Mouse (Mus musculus) right cerebral cortex, postnatal 14 days (tissue): ENCODE measurements around the gene Sox9.

Source experiments
- DNase-seq: peaks from one replicate; pipeline ENCODE4 v3.0.0; 2022

Sox9 gene

DNA sequence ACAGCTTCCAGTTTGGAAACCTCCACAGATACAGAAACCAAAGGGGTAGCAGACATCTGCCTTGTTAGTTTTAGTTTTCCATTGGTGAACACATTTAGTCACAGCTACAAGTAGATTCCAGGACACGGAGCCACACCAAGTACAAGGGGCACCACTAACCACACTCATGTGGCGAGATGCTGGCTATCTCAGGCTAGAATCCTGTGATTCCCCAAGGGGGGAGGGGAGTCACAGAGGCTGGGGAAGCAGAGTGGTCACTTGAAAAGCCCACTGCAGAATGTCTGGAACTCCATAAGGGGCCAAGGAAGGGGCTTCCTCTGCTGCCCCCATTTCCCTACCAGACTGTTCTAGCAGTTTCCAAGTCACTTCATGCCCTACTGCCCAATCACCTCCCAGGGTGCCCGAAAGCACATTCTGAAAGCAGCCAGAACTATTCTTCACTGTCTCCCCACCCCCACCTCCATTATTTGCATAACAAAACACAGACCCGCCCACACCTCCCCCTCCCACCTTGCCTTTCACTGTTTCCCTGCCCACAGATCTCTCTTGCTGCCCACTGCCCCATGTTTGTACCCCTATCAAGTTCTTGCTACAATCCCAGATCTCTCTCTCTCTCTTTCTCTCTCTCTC lies 19.3 kb downstream of the Sox9 start:
- no peak for DNase-seq

DNA sequence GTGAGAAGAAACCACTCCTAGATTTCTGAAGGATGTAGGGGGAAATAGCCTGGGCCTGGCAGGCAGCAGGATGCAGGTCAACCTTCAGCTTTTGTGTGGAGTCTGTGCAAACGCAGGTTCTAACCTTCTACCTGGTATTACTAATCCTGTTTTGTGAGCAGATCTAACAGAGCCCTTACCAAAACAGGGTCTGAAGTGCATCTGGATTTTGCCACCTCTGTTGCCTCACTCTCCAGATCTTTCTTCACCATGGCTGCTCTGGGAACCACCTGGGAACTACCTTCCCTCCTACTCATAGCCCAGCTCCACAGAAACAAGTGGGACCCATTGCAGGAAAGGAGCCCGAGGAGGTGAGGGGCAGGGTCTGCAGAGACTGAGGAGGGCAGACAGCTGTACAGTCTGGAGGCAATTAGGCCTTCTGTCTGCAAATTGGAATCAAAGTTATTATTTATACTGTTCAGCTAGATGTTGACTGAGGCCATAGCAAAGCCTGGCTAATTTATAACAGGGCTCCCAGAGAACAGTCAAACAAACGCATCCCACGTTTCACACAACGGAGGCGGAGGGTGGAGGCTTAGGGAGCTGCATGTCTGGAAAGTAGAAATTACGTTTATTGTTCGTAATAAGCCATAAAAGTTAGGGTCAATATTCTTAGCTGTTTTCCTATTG lies 25.9 kb downstream of the Sox9 start:
- no peak for DNase-seq

DNA sequence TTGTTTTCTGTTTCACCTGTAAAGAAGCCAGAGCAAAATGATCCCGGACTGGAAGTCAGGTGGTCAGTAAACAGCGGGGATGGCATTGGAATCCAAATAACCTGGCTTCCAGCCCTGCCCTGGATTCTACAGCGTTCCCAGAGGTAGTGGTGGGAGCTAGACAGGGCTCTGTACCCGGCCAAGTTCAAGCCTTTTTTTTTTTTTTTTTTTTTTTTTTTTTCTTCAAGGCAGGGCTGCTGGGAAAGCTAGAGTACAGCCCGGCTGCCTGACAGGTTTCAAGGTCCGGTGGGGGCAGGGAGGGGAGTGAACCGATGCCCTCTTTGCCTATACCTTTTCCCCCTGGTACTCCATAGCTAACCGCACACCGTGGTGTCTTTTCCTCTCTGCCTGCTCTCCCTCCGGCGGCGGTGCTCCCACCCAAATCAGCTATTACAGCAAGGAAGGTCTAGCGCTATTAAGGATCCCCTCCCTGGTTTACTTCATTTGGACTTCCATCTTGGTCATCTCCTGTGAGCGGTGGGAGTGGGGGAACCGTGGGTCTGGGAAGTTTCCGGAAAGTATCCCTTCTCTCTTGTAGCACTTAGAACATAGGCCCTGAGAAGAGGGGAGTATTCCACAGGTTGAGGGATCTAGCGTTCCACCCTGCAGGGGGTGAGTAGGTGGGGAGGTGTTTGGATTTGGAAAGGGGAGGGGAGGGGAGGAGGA lies 28.6 kb downstream of the Sox9 start:
- DNase-seq = no peak

DNA sequence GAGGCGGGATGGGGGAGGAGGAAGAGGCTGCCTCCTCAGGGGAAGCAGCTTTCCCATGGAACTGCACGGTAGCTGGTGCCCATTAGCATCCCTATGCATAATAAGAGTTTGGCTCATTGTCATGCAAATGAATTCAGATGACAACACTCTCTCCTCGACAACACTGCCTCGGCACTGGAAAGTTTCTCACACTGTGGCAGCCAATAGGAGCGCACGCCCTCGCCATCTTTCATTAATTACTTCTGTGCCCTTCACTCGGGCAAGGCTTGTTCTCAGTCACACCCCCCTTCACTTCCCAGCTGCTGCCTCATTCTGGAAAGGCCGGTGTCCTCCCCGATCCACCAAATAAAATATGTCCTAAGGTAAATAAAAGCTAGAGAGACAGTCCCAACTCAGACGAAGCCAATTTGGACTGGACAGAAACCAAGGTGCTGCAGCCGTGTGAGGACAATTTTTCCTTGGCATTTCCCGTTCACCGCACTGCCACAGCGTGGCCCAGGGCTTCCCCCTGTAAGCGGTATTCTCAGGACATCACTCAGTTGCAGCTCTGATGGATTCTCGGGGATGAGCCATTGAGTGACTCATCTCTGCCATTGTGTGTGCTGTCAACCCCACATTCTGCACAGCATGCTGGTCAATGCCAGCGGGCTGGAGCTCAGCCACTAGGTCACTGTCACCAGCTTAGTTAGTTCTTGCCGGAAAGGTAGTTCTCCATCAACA lies 29.3 kb downstream of the Sox9 start:
- DNase-seq = peak; percentile 21

DNA sequence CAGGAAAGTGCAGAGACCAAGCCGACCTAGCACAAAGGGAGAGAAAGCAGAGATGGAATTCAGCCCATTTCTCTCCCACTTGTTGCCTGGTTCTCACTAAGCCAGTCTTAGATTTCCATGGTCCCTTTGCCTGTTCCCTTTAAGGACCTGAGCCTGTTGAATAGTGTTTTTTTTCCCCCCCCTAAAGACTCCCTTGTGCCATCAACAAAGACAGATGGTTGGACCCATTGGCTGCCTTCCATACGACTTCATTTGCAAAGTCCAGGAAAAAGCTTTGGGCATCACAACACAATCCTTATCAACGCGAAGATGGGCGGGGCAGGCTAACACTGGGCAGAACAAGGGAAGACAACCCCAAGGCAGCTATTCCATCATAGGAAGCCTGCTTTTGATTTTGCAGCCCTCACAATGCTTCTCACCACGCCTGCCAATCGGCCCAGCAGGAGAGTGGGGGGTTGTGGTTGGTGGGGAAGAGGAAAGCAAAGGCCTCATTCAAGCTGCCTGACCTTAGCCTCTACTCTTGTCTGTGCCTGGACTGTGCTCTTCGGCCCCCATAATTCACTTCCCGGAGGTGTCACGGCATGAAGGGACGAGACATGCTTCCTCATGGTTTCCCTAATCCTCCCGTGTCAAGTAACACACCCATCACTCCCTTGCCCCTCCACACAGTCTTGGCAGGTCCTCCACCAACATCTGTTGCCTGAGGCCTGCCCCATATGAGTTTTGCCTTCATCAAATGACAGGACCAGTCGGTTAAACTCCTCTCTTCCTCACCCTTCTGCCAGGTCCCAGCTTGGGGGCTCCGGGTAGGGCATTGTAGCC lies 36.0 kb downstream of the Sox9 start:
- no peak for DNase-seq

DNA sequence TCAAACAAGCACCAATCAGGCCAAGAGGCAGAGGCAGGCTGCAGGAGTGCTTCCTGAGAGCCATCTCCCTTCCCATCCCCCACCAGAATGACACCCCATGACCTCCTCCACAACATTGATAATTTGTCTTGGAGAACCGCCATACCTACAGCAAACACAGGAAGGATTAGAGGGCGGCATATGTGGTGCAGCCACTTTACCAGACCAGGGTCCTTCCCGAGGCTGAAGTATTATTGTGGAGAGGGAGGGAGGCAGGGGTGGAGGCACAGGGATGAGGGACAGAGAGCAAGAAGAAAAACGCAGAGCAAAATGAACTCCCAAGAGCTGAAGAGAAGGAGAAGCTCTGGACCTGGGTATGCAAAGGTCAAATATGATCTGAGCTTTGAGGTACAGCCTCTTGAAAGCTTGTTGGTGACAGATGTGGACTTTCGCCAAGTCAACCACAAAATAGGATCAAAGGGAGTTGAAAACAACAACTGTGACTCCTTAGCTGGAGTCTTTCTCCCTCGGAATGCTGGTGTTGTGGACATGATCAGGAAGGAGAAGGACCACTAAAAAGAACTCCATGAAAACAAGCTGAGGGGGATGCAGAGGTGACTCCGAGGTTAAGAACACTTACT lies 36.7 kb downstream of the Sox9 start:
- DNase-seq = no peak

DNA sequence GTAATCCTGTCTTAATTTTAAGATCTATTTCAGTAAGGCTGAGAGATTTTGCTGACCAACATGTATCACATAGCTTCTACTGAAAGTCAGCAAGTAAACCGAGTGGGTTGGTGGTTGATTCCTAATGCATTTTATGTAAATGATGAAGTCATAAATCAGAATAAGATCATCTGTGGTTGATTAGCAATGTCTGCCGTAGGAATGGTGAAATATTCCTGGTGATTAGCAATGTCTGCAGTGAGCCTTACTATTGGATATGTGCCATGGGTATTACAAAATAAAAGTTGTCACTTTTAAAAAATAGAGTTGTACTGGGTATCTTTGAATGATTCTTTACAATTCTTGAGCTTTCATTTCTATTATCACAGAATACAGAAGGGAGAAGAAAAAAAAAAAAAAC lies 39.5 kb downstream of the Sox9 start:
- DNase-seq = no peak

DNA sequence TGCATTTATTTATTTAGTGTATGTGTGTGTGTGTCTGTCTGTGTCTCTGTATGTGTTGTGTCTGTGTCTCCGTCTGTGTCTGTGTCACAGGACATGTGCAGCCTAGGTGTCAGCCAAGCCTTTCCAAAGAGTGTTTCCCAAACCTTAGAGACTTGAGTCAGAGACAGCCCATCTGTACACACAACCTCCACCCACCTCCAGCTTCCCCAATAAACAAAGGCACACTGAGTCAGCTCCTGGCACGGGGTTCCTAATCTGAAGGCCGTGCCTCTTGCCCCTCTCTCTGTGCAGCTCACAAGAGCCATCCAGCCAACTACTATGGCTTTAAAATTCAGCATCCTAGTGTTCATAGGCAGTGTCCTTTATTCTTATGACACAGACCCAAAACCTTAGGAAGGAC lies 42.1 kb downstream of the Sox9 start:
- DNase-seq = no peak

DNA sequence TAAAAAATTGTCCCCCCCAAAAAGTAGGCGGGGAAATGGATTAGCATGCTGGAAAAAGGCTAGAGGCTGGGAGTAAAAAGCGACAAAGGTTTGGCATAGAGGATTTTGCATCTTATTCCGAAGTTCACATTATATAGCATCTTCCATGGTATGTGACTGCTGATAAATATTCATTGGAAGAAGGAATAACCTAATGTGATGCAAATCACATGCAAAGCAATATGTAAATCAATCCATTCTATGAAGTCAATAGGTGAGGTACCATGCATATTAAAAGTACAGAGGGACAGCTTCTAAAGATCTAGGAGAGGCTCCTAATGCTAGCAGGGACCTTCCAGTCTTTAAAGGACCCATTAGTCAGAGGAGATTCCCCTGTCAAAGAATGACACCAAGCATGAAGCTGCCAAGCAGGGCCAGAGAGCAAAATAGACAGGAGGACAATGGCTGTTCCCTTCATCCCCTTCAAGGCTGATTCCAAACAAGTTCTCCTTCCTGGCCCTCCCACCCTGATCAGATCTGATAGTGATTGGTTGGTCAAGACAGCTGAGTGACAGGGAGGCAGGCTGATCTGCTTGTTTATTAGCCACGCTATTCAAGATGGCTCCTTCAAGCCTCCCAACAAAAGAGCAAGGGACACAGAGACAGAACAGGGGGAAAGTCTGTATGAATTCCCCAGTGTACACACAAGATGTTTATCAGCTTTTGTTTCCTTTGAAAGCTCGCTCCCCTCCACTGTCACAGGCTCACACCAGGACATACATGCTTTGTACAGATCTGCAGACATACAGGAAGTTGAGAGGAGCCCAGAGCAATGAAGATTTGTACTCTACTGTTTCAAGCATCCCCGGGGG lies 44.4 kb downstream of the Sox9 start:
- no peak for DNase-seq

DNA sequence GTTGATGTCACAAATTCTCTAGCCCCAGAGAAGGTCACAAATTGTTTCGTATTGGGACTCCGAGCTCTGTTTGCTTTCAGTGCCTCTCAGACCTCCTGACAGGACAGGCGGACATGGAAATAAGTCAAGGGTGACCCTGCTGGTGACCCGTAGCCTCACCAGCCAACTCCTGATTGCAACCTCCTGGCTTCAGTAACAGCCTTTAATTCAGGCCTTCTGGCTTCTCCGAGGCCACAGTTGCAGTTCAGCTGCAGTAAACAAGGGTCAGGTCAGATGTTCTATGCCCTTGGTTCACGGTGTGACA lies 45.0 kb downstream of the Sox9 start:
- DNase-seq = no peak

DNA sequence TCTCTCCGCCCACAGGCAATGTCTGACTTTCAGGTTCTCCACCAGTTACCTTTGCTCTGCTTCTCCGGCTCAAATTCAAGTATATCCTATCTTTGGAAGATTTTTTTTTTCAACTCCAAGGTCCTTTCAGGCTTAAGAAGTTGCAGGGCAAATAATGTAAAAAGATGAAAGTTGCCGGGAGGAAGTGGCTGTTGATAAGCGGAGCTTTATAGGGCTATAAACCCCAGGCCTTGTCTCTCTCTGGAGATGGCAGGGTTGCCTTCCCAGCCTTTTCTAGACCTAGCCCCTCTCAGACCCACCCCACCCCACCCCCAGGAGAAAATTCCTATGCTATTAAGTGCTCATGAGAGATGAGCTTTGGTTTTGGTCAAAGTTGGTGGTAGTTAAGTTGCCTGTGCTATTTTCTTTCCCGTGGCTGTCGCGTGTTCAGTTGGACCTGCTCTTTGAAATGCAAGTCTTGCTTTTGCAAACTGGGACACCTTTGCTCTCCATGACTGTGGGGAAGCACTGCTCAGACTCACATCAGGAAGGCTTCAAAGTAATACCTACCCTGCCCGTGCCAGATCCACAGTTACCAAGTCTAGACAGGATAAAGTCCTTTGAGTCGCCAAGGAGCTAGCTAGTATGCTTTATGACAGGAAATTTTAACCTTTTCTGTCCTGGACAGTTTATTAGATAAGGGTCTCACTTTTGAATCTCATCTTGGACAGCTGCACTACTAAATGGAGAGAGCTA lies 46.7 kb downstream of the Sox9 start:
- no peak for DNase-seq

DNA sequence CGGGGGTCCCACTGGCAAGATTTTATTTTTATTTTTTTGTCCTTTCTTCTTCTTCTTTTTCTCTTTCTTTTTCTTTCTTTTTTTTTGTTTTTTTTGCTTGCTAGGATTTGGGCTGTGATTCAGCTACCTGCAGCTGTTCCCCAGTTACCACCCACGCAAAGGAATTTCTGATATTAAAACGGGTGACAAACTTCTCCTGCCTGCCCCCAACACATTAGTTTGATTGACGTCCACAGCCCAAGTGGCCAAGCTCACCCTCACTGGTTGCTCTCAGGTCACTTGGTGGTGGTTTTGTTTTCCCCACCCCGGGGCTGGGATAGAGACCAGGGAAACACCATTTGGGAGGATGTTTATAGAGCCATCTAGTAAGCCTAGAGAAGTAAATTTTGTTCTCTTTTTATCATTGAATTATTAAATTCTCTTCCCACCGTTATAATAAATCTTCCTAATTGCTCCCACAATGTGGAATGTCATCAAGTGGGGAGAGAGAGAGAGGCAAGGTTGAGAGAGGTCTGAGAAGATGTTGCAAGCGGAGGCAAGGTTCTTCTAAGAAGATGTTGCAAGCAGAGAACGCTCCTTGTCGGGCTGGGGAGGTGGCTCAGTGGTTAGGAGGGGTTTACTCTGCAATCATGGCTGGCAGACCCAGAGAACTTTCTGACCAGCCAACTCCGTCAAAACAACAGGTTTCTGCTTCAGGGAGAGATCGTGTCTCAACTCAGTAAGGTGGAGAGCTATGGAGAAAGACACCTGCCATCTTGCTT lies 52.4 kb downstream of the Sox9 start:
- no peak for DNase-seq

DNA sequence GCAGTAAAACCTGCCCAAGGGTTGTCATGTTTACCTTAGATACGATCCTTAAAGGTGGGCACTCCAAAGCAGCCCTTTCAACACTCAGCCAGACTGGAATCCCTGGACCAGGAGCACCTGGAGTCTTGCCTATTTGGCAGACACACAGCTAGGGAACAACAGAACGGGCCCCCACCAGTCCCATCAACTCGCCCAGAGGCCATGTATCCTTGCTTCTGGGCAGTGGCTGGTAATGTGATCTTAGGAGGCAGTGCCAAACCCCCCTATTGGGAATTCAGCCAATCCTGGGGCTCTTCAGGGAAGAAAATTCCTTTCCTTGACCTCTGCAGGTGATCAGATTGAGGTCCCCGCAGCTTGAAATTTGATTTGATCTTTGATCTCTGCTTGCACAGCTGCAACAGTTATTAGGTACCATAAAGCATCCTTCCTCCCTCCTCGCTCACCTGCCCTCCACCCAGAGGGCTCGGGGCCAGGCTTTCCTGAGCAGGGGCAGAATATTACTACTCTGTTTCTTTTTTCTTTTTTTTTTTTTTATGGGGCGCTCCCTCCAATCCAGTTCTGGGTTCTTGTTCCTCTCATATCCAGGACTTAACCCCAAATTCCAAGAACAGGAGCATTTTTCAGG lies 53.6 kb downstream of the Sox9 start:
- DNase-seq = no peak
